ENCODE assay signal across 12 mouse cellular contexts in the genomic region with DNA sequence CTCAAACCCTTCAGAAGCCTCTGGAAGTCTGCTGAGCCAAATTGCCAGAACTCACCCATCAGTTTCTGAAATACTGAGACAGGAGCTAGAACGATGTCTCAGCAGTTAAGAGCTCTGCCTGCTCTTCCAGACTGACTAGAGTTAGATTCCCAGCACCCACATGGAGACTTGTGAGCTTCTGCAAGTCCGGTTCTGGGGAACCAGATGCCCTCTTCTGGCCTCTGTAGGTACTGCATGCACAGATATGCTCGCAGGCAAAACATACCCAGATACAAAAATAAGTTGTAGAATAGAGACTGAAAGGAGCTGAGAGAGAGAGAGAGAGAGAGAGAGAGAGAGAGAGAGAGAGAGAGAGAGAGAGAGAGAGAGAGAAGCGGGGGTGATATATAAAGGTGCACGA. TPM values are rescaled to one million over a fixed set of nuclear protein-coding genes. Genes with fewer than 3 reads are reported as not detected.
DNase-seq lines count a peak whose midpoint lies in the region; ATAC-seq and TF ChIP-seq lines count a peak whose summit lies in the region.
"Had no signal": no experiment of that assay in that cellular context is flagged by ENCODE, and none has a peak within 500 bp of the region (broad histone marks: within the 10 kb centered on the region; RNA-seq: fewer than 3 reads in every experiment).

No protein-coding gene starts in this region.

- H3K9me3 ChIP-seq in hindbrain, embryonic 16.5 days (ENCODE audit: control insufficient read depth, low read length), result no peaks in the 10 kb centered on the region
- H3K9me3 ChIP-seq: embryonic facial prominence, embryonic 12.5 days; forebrain, embryonic 15.5 days; hindbrain, embryonic 15.5 days; limb, embryonic 12.5 days; megakaryocyte, embryonic 14.5 days had no signal

- H3K4me1 ChIP-seq in kidney, adult 2 months (ENCODE audit: control insufficient read depth, insufficient read depth, low read length), result 0 out of 2 replicates have a peak, but pooled peaks cover 4% of the 10 kb centered on the region
- H3K4me1 ChIP-seq in thymus, adult 2 months (replicated peaks; ENCODE audit: control insufficient read depth, insufficient read depth, low read length), result peaks cover 6% of the 10 kb centered on the region; the same call in 1 of the 2 replicates
- H3K4me1 ChIP-seq in bone marrow, adult 2 months (ENCODE audit: control insufficient read depth, insufficient read depth, low read length), result peaks cover 3% of the 10 kb centered on the region; the same call in 1 of the 2 replicates
- H3K4me1 ChIP-seq in hindbrain, embryonic 16.5 days (ENCODE audit: control insufficient read depth, insufficient read depth, low read depth, low read length), result no peaks in the 10 kb centered on the region
- H3K4me1 ChIP-seq: forebrain, embryonic 15.5 days had no signal

- H3K9ac ChIP-seq in hindbrain, embryonic 16.5 days (ENCODE audit: low read depth, low read length), result no peak overlapping the region
- H3K9ac ChIP-seq: embryonic facial prominence, embryonic 12.5 days; forebrain, embryonic 15.5 days; hindbrain, embryonic 15.5 days; limb, embryonic 12.5 days had no signal

- no peak for TF ChIP-seq POLR2A in kidney, adult 2 months (IDR thresholded peaks at IDR 0.05; ENCODE audit: low read depth, low read length)
- TF ChIP-seq POLR2A in thymus, adult 2 months (IDR thresholded peaks at IDR 0.05; ENCODE audit: control insufficient read depth, extremely low read depth, insufficient read depth, low read length, poor library complexity), result no peak
- TF ChIP-seq POLR2A in bone marrow, adult 2 months (IDR thresholded peaks at IDR 0.05; ENCODE audit: borderline replicate concordance, control insufficient read depth, low read depth, low read length), result no peak

- no peak overlapping the region for H3K4me2 ChIP-seq in hindbrain, embryonic 16.5 days (ENCODE audit: low read length)
- H3K4me2 ChIP-seq: embryonic facial prominence, embryonic 12.5 days; forebrain, embryonic 15.5 days; hindbrain, embryonic 15.5 days; limb, embryonic 12.5 days had no signal

- H3K27me3 ChIP-seq in kidney, adult 2 months (replicated peaks; ENCODE audit: control insufficient read depth, insufficient read depth, low read length), result no peaks in the 10 kb centered on the region
- no peaks in the 10 kb centered on the region for H3K27me3 ChIP-seq in thymus, adult 2 months (ENCODE audit: control insufficient read depth, insufficient read depth, low read length)
- no peaks in the 10 kb centered on the region for H3K27me3 ChIP-seq in hindbrain, embryonic 16.5 days (replicated peaks; ENCODE audit: control insufficient read depth, insufficient read depth, low read length)
- H3K27me3 ChIP-seq: embryonic facial prominence, embryonic 12.5 days; forebrain, embryonic 15.5 days; hindbrain, embryonic 15.5 days; limb, embryonic 12.5 days; megakaryocyte, embryonic 14.5 days had no signal

- DNase-seq in kidney, adult 2 months, result no peak
- no peak for DNase-seq in kidney, postnatal 10 days
- peak; percentile 70 for DNase-seq in thymus, postnatal 4 days
- DNase-seq in thymus, adult 2 months, result no peak
- no peak for DNase-seq in retina, postnatal 1 day

- H3K4me3 ChIP-seq in kidney, adult 2 months (ENCODE audit: insufficient read depth, low read depth, low read length), result no peak overlapping the region
- no peak overlapping the region for H3K4me3 ChIP-seq in thymus, adult 2 months (ENCODE audit: control insufficient read depth, insufficient read depth, low read length)
- H3K4me3 ChIP-seq in bone marrow, adult 2 months (replicated peaks; ENCODE audit: control insufficient read depth, low read depth, low read length), result no peak overlapping the region
- no peak overlapping the region for H3K4me3 ChIP-seq in hindbrain, embryonic 16.5 days (ENCODE audit: low read length)
- H3K4me3 ChIP-seq: embryonic facial prominence, embryonic 12.5 days; forebrain, embryonic 15.5 days; hindbrain, embryonic 15.5 days; limb, embryonic 12.5 days had no signal

- H3K36me3 ChIP-seq in kidney, adult 2 months (ENCODE audit: control insufficient read depth, insufficient read depth, low read length), result no peaks in the 10 kb centered on the region
- H3K36me3 ChIP-seq in thymus, adult 2 months (ENCODE audit: control insufficient read depth, insufficient read depth, low read length), result no peaks in the 10 kb centered on the region
- H3K36me3 ChIP-seq in hindbrain, embryonic 16.5 days (ENCODE audit: control insufficient read depth, insufficient read depth, low read length), result no peaks in the 10 kb centered on the region
- H3K36me3 ChIP-seq: embryonic facial prominence, embryonic 12.5 days; forebrain, embryonic 15.5 days; hindbrain, embryonic 15.5 days; limb, embryonic 12.5 days had no signal

- no peak for ATAC-seq in hindbrain, embryonic 16.5 days
- ATAC-seq: forebrain, embryonic 15.5 days had no signal

- no peak overlapping the region for H3K27ac ChIP-seq in kidney, adult 2 months (ENCODE audit: insufficient read depth, low read depth, low read length)
- no peak overlapping the region for H3K27ac ChIP-seq in thymus, adult 2 months (ENCODE audit: control insufficient read depth, insufficient read depth, low read length)
- H3K27ac ChIP-seq in bone marrow, adult 2 months (ENCODE audit: control insufficient read depth, insufficient read depth, low read depth, low read length, poor library complexity), result no peak overlapping the region
- no peak overlapping the region for H3K27ac ChIP-seq in hindbrain, embryonic 16.5 days (ENCODE audit: low read depth, low read length)
- H3K27ac ChIP-seq: embryonic facial prominence, embryonic 12.5 days; forebrain, embryonic 15.5 days; hindbrain, embryonic 15.5 days; limb, embryonic 12.5 days had no signal

- 90% methylated on average over 5 of the region's 5 CpGs for WGBS in kidney, adult 2 months
- WGBS in thymus, adult 2 months, result 98% methylated on average over 5 of the region's 5 CpGs
- WGBS in bone marrow, adult 2 months, result 88% methylated on average over 5 of the region's 5 CpGs
- WGBS in hindbrain, embryonic 16.5 days, result 82% methylated on average over 5 of the region's 5 CpGs

- TF ChIP-seq CTCF in kidney, adult 2 months (conservative IDR thresholded peaks at IDR 0.05; ENCODE audit: insufficient read depth, insufficient read length, low read depth, low read length), result peak; percentile 30; the same call in 1 of the 2 replicates
- no peak for TF ChIP-seq CTCF in thymus, adult 2 months (IDR thresholded peaks at IDR 0.05; ENCODE audit: borderline replicate concordance, control insufficient read depth, extremely low read depth, insufficient read depth, low read length, poor library complexity)
- TF ChIP-seq CTCF in bone marrow, adult 2 months (IDR thresholded peaks at IDR 0.05; ENCODE audit: control insufficient read depth, insufficient read depth, low read length), result peak; percentile 36; the same call in 1 of the 2 replicates

RNA-seq across cellular contexts. Expression of a gene that starts 24.5 kb away (rescaled TPM):
- 2.7 and 3.1 TPM in 2 replicates for polyA plus RNA-seq in kidney, adult 2 months (2012; rRNA removed)
- 16.4 and 20.1 TPM in 2 replicates for polyA plus RNA-seq in thymus, adult 2 months (2012; rRNA removed)
- 9.0 and 11.1 TPM in 2 replicates for polyA plus RNA-seq in bone marrow, adult 2 months (2011; ENCODE audit: insufficient read depth, insufficient read length, low replicate concordance, missing spikeins)
- polyA plus RNA-seq in hindbrain, embryonic 16.5 days (2015; fragmentation: Nextera tagmentation; extraction: Ambion mirVana), result 0.38 and 0.60 TPM in 2 replicates

RNA-seq across cellular contexts. Expression of a gene that starts 47.4 kb away (rescaled TPM):
- 138 and 139 TPM in 2 replicates for polyA plus RNA-seq in kidney, adult 2 months (2012; rRNA removed)
- 66.6 and 68.4 TPM in 2 replicates for polyA plus RNA-seq in thymus, adult 2 months (2012; rRNA removed)
- polyA plus RNA-seq in bone marrow, adult 2 months (2011; ENCODE audit: insufficient read depth, insufficient read length, low replicate concordance, missing spikeins), result 274 and 493 TPM in 2 replicates
- polyA plus RNA-seq in hindbrain, embryonic 16.5 days (2015; fragmentation: Nextera tagmentation; extraction: Ambion mirVana), result 168 and 179 TPM in 2 replicates
